Mouse (Mus musculus) liver, embryonic 14.5 days (tissue): Measurements from ENCODE around the gene Setd2. TPM values are rescaled to one million over a fixed set of nuclear protein-coding genes. Genes with fewer than 3 reads are reported as not detected.

Source experiments
- ATAC-seq: fragments of 200-750 bp; cut with Nextera tagmentation; 2 replicates; pipeline ENCODE4 v1.8.0; 2017; ENCODE audit warnings: moderate number of reproducible peaks, mild to moderate bottlenecking, moderate library complexity; ENCODE audit not compliant: insufficient read depth
- DNase-seq, 3 experiments: peaks; one replicate each; pipeline ENCODE4 v3.0.0-alpha.2; 2012 to 2013; ENCODE audit warnings: low read depth in 3 of 3, low spot score in 3 of 3
- H3K27ac ChIP-seq: fragments of 300-500 bp; sonication (generic); 2 replicates; pipeline ENCODE4 v1.5.1; 2014; ENCODE audit warnings: moderate library complexity, mild to moderate bottlenecking, control low read depth, inconsistent platforms
- H3K27me3 ChIP-seq: fragments of 300-500 bp; sonication (generic); 2 replicates; pipeline ENCODE4 v1.6.1; 2014; ENCODE audit warnings: mild to moderate bottlenecking, low read length, moderate library complexity; ENCODE audit not compliant: control insufficient read depth, insufficient read depth
- H3K36me3 ChIP-seq: fragments of 300-500 bp; sonication (generic); replicated peaks from 2 replicates; pipeline ENCODE4 v1.6.1; 2014; ENCODE audit warnings: low read depth; ENCODE audit not compliant: control insufficient read depth, insufficient read depth
- H3K4me1 ChIP-seq, 2 experiments: fragments of 200-500 bp in 1 of 2; fragments of 300-500 bp in 1 of 2; sonication (generic) in 1 of 2; replicated peaks; 2 replicates each; pipeline ENCODE4 v1.6.1; 2012 to 2014; ENCODE audit warnings: antibody characterized with exemption in 1 of 2, inconsistent platforms in 1 of 2, low read length in 1 of 2; ENCODE audit not compliant: control insufficient read depth in 2 of 2, insufficient read depth in 2 of 2
- H3K4me2 ChIP-seq: fragments of 300-500 bp; sonication (generic); 2 replicates; pipeline ENCODE4 v1.6.1; 2014; ENCODE audit warnings: low read depth, mild to moderate bottlenecking, control low read depth, moderate library complexity
- H3K4me3 ChIP-seq, 2 experiments: fragments of 200-500 bp in 1 of 2; fragments of 300-500 bp in 1 of 2; sonication (generic) in 1 of 2; 2 replicates each; pipeline ENCODE4 v1.5.1; 2012 to 2014; ENCODE audit warnings: low read depth in 2 of 2, low read length in 2 of 2, mild to moderate bottlenecking in 2 of 2, control low read depth in 1 of 2, inconsistent platforms in 1 of 2, moderate library complexity in 1 of 2; ENCODE audit not compliant: insufficient read depth in 1 of 2
- H3K9ac ChIP-seq: fragments of 300-500 bp; sonication (generic); replicated peaks from 2 replicates; pipeline ENCODE4 v1.6.1; 2014; ENCODE audit warnings: mild to moderate bottlenecking, control low read depth, moderate library complexity
- H3K9me3 ChIP-seq: fragments of 300-500 bp; sonication (generic); 2 replicates; pipeline ENCODE4 v1.6.1; 2016; ENCODE audit warnings: low read length, mixed read lengths; ENCODE audit not compliant: control insufficient read depth
- CTCF ChIP-seq: IDR thresholded peaks from 2 replicates; pipeline ENCODE4 v1.5.1; 2016; ENCODE audit warnings: antibody characterized with exemption, low read depth, control low read depth
- EP300 ChIP-seq: IDR thresholded peaks from 2 replicates; pipeline ENCODE4 v1.6.1; 2016; ENCODE audit warnings: antibody characterized with exemption, low read depth
- WGBS: fragments of 180-500 bp; shearing (Covaris S2); extraction: QIAGEN DNeasy Blood & Tissue Kit; methylation state at CpG from one replicate; pipeline ENCODE4 v1.1.7; 2014; ENCODE audit not compliant: insufficient replicate concordance; 5-methylcytosine and 5-hydroxymethylcytosine counted together
- polyA plus RNA-seq, 2 experiments: library from polyadenylated mRNA; depleted of rRNA in 1 of 2; stranded (reverse) in 1 of 2; unstranded in 1 of 2; fragments of >200 nt; fragmentation: Nextera tagmentation in 1 of 2; extraction: Ambion mirVana in 1 of 2; gene quantifications; 2 replicates each; pipeline versions ENCODE4 v1.2.1 to v1.2.3; 2012 to 2014

The Setd2 gene
- polyA plus RNA-seq, 2 experiments, result 12.4 to 25.0 TPM

DNA sequence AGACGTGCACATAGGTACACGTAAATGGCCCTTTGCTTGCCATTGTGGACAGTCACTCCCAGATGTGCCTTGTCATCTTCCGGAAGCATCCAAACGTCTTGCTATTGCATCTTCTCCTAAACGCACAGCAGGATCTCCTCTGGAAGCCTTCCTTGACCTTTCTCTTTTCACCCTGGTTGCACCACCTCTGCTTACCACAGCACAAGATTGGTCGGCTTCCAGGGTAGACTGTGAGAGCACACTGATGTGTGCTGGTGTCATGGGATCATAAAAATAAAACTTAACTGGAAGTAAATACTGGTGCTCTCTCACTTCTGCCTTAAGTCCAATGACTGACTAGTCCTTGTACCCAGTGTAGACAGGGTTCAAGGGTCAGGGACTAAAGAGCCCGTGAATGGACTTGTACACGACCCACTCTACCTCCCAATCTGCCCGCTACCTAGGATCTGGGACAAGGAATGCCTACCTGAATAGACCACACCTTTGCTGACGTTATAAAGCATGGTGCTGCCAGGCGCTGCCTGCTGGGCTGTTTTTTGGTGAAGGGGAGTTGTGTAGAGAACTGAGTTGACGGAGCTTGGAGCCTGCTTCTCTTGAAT, 90.3 kb downstream of the Setd2 start:
- DNase-seq (no peak), ATAC-seq (no peak)
- TF ChIP-seq CTCF (no peak), EP300 (no peak)
- no peak overlapping the region for H3K4me2 ChIP-seq
- no peak overlapping the region for H3K27ac ChIP-seq
- H3K9ac ChIP-seq, result no peak overlapping the region
- H3K27me3 ChIP-seq, result no peaks in the 10 kb centered on the region
- H3K4me3 ChIP-seq, result no peak overlapping the region
- H3K36me3 ChIP-seq, result peaks cover 12% of the 10 kb centered on the region
- H3K9me3 ChIP-seq, result no peaks in the 10 kb centered on the region
- WGBS, result 74% methylated on average over 12 of the region's 12 CpGs
- H3K4me1 ChIP-seq, result peaks cover 0 to 3% of the 10 kb centered on the region in 2 experiments; a peak in 1 of 4 replicates

GRCm38 (mm10) chr9:110623416-110624195, 91.2 kb downstream of the Setd2 start:
- ATAC-seq, result no peak
- peak overlapping the region; percentile 55 to 66; a peak in 3 of 4 replicates for H3K4me3 ChIP-seq

DNA sequence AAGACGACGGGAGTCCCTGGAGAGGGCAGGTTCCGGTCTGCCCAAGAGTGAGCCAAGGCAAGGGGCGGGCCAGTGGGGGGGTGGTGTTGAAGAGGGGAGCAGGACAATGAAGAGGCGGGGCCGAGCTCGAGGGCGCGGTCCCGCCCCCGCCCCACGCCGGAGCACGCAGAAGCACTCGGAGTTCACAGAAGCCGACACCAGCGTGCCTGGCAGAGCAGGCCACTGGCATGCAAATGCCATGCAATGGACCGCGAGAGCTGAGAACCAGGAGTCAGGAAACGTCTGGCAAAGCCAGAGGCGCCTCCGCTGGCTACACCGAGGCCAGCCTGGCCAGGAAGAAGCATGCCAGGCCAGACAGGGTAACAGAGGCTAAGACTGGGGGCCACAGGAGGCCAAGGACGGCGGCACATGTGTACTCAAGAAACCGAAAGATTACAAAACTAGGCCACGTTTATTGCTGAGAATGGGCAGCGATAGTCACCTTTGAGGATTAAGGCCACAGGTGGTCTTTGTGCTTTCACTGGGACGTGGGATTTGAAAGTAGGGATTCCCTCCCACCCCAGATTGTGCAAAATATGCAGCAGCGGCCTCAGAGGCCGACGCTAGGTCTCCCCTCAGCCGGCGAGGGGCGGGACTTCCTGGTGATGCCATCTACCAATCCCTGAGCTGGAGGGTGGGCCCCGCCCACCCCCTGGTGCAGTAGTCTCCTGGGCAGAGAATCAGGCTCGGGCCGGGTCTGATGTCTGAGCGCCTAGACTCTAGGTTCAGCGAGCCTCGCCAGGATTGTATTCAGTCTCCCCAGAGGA, 92.2 kb downstream of the Setd2 start, which contains the start of gene Nradd:
Nradd (minus strand) TSS at position 92 of the 806 bp plus-strand sequence.
- Histone ChIP-seq H3K4me3 (peak within 1 kb of the TSS; percentile 55 to 66), H3K27ac (no peak within 1 kb of the TSS), H3K9ac (peak within 1 kb of the TSS; percentile 50), H3K36me3 (no peaks in the 10 kb centered on the region; the same call in 1 of the 2 replicates), H3K27me3 (no peaks in the 10 kb centered on the region), H3K4me1 (peaks cover 0 to 3% of the 10 kb centered on the region in 2 experiments; a peak in 1 of 4 replicates), H3K9me3 (no peaks in the 10 kb centered on the region), H3K4me2 (peak within 1 kb of the TSS; percentile 88)
- peak; percentile 66 to 72 (median 70) for DNase-seq
- ATAC-seq, result peak; percentile 88
- 17% methylated on average over 41 of the region's 41 CpGs for WGBS
- TF ChIP-seq EP300 (no peak), CTCF (no peak)

More at GRCm38 (mm10) chr9:110623416-110624195, 91.2 kb downstream of the Setd2 start:
- Histone ChIP-seq H3K9ac (no peak overlapping the region), H3K27ac (no peak overlapping the region), H3K36me3 (peaks cover 3% of the 10 kb centered on the region), H3K4me1 (peaks cover 0 to 3% of the 10 kb centered on the region in 2 experiments; a peak in 1 of 4 replicates), H3K27me3 (no peaks in the 10 kb centered on the region), H3K4me2 (peak overlapping the region; percentile 88), H3K9me3 (no peaks in the 10 kb centered on the region)
- DNase-seq, result no peak
- WGBS, result 63% methylated on average over 8 of the region's 8 CpGs
- TF ChIP-seq EP300 (no peak), CTCF (no peak)

DNA sequence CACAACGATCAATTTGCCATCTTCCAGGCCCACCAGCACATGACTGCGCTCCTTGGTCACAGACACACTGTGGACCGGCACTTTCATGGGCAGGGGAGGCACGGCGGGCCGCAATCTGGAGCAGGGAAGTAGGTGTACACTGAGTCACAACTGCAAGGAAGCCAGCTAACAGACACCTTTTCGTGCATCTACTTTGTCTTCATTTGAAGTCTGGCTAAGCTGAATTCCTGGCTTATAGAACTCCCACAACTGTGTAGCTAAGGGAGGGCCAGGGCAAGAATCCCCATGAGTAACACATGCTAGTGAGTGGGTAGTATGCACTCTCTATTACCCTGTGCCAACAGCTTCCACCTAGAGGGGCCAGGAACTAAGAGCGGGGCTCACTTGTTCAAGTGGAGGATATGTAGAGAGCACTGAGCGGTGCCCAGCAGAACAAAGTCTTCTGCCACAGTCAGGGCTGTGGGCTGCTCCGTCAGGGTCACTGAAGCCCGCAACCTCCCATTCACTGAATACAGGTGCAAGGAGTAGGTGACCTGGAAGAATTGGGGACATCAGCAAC, 93.0 kb downstream of the Setd2 start:
- TF ChIP-seq CTCF (no peak), EP300 (no peak)
- Histone ChIP-seq H3K4me2 (peak overlapping the region; percentile 88), H3K27me3 (no peaks in the 10 kb centered on the region), H3K36me3 (no peaks in the 10 kb centered on the region; the same call in 1 of the 2 replicates), H3K4me3 (no peak overlapping the region), H3K27ac (no peak overlapping the region), H3K4me1 (peaks cover 0 to 3% of the 10 kb centered on the region in 2 experiments; a peak in 1 of 4 replicates), H3K9ac (no peak overlapping the region), H3K9me3 (no peaks in the 10 kb centered on the region)
- ATAC-seq (no peak), DNase-seq (no peak)
- 78% methylated on average over 11 of the region's 11 CpGs for WGBS
